Mouse (Mus musculus) cerebellum, adult 11 months (tissue): ENCODE measurements at regions not wholly inside any gene's neighbourhood (a gene's known extent, or its start where the extent isn't known, plus 50 kb on each side); places are given as distances from the start of the nearest gene placed in this dataset.
"Not testable (repeated sequence)": the region's sequence is repeated elsewhere in the genome, so short reads cannot be mapped to it uniquely, and the experiment has no call there.

Experiments
- DNase-seq: peaks from one replicate; pipeline ENCODE4 v3.0.0; 2022

DNA sequence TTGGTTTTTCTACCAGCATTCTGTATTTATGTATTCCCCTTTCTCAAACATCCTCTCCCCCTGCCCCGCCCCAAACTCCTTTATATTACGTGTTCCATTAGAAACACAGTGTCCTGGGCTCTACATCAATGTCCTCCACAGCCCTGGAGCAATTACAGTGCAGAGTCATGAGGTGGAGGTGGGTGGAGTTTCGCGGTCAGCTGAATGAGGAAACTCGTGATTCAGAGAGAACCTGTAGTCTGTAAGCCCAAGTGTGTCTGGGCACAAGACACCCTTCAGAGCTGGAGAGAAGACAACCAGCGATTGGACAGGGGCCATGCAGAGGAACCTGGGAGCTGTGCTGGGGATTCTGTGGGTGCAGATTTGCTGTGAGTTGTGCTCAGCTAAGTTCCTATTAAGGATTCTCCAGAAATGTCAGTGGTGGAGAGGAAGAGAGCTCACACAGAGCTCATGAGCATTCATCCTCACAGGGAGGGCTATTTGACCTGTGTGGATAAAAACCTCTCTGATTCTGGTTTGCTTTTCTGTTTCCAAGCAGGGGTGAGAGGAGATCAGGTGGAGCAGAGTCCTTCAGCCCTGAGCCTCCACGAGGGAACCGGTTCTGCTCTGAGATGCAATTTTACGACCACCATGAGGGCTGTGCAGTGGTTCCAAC, 570.4 kb downstream of the Dad1 start:
- not testable (repeated sequence) for DNase-seq

- not testable (repeated sequence) for DNase-seq
Measured at GRCm38 (mm10) chr14:53682679-53683078, 571.2 kb downstream of the Dad1 start.

- not testable (repeated sequence) for DNase-seq
Measured at GRCm38 (mm10) chr14:53681320-53681719, 572.6 kb downstream of the Dad1 start.

DNA sequence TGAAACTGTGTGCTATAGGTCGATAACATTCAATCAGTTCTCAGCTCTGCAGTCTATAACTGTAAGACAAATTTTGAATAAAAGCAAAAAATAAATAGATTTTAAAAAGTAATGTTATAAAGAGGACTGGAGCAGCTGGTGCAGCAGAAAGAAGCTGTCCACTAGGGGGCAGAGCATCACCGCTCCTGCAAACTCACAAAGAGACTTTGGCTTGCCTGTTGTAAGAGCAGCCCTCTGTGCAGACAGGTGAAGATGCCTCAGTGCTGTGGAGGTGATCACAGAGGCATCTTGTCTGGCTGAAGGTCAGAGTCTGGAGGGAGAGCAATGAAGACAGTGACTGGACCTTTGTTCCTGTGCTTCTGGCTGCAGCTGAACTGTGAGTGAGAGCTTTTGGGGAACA, 588.2 kb downstream of the Dad1 start:
- not testable (repeated sequence) for DNase-seq

- DNase-seq = not testable (repeated sequence)
Measured at GRCm38 (mm10) chr14:53662700-53663355, 591.1 kb downstream of the Dad1 start.

DNA sequence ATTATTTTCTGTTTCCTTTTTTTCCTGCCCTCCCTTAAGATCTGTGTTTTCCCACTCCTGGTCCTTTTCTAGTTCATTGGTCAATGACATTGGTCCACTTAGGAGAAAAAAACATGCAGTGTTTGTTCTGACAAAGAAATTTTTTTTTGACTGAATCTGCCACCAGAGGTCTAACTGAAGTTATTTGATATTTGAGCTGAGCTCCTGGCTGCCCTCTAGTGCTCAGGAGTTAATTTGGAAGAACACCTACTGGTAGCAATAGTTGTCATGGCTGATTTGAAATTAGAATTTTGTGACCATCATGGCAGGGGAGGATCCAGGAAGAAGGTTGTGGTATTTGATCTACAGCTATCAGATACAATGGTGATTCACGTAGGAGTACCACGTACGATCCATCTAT, 599.2 kb downstream of the Dad1 start:
- not testable (repeated sequence) for DNase-seq

DNA sequence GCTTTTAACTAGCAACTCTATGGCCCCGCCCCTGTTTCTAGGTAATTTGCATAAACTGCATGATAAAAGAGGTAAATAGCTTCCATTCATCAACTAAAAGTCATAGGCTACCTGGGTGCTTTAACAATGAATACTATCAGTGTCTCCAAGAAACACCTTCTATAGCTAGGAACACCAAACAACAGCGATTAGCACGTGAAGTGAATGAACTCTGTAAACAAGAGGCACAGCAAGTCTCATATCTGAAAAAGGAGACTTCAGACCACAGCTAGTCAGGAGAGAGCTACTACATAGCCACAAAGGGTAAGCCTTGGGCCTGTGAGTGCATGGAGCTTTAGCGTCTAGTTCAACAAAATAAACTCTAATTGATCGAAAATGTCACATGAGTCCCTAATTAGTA, 602.8 kb downstream of the Dad1 start:
- not testable (repeated sequence) for DNase-seq

DNA sequence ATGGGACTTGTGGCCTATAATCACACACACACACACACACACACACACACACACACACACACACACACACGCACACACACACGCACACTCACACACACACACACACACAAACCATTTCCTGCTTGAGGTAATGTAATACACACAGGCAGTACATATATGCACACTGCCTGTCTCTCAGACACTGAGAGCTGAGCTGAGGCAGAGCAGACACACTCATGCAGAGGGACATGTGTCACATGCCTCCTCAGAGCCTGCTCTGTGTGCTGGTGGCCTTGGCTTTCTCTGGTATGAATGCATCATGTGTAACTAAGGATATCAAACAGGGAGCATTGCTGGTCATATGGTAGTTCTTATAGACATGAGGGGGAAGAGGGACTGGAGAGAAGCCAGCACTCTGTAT, 604.7 kb downstream of the Dad1 start:
- not testable (repeated sequence) for DNase-seq

GRCm38 (mm10) chr14:53640441-53640840, 613.5 kb downstream of the Dad1 start:
- DNase-seq = not testable (repeated sequence)

DNA sequence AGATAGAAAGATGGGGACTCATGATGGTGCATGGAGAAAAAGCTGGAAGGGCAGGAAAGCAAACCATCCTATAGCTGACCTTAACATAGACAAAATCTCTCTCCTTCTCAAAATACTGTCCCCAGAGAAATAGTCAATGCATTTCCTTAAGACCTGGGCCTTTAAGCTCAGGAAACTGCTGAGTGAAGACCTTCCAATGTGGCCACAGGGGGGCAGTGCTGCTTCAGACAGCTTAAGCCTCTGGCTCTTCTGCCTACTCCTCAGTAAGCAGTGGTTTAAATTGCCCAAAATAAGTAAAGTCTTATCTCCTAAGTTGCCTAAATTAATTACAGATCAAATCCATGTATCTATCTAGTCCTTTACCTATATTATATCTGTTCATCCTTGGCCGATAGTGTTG, 616.2 kb downstream of the Dad1 start:
- DNase-seq = not testable (repeated sequence)

- not testable (repeated sequence) for DNase-seq
Measured at GRCm38 (mm10) chr14:53635206-53635605, 618.7 kb downstream of the Dad1 start.

DNA sequence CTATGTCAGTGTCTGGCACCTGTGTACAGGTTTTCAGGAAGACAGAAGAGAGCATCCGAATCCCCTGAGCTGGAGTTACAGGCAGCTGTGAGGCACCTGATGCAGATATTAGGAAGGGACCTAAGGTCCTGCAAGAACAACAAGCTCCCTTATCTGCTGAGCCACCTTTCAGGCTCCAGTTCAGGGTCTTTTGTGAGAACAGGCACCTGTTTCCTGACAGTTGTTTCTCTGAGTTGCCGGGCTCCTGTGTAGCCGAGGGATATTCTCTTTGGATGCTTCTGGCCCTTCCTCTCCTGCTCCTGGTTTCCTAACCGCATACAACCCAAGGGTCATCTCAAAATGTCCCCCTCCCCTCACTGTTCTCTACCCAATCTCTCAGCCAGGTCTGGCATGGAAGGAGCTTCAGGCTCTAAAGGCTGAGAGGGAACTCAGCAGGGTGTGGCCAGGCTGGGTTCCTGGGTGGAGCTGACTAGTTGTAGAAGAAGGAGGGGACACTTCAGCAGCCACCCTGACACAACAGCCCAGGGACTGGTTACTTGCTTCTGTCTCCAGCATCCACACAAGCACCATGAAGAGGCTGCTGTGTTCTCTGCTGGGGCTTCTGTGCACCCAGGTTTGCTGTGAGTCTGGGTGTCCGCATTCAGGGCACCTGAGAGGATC, 619.5 kb downstream of the Dad1 start:
- not testable (repeated sequence) for DNase-seq

- DNase-seq = not testable (repeated sequence)
Measured at GRCm38 (mm10) chr14:53633743-53634142, 620.2 kb downstream of the Dad1 start.

GRCm38 (mm10) chr14:53621376-53621775, 632.5 kb downstream of the Dad1 start:
- not testable (repeated sequence) for DNase-seq

- DNase-seq = not testable (repeated sequence)
Measured at GRCm38 (mm10) chr14:53616061-53616460, 637.8 kb downstream of the Dad1 start.

GRCm38 (mm10) chr14:53614341-53614740, 639.6 kb downstream of the Dad1 start:
- no peak for DNase-seq

- not testable (repeated sequence) for DNase-seq
Measured at GRCm38 (mm10) chr14:53599299-53599698, 654.6 kb downstream of the Dad1 start.

DNA sequence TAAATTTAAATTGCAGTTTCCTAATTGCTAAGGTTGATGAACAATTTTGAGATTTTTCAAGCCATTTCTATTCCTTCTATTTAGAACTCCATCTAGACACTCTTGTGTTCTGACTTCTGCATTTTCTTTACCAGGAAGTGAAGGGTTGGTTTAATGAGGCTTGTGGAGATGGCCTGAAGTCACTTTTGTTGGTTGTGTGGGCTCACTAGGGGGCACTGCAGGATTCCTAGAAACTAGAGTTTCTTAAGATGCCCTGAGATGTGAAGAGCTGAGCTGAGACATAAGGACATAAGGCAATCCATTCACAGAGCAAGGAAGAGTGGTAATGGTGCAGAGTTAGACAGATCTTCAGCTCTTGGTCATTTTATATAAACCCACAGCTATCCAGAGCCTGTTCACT, 656.6 kb downstream of the Dad1 start:
- not testable (repeated sequence) for DNase-seq

GRCm38 (mm10) chr14:53590601-53591000, 663.3 kb downstream of the Dad1 start:
- DNase-seq = not testable (repeated sequence)

- DNase-seq = not testable (repeated sequence)
Measured at GRCm38 (mm10) chr14:53582528-53582927, 671.4 kb downstream of the Dad1 start.

DNA sequence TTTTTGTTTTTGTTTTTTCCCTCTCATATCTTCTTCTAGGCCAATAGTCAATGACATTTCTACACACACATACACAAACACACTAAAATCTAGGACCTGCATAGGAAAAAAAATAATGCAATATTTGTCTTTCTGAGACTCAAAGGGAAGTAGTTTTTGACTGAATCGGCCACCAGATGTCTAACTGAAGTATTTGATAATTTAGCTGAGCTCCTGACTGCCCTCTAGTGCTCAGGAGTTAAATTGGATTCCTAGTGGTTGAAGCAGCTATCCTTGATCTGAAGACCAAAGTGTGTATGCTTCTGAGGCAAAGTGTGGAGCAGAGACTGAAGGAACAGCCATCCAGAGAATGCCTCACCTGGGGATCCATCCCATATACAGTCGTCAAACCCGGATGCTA, 672.2 kb downstream of the Dad1 start:
- DNase-seq = not testable (repeated sequence)

DNA sequence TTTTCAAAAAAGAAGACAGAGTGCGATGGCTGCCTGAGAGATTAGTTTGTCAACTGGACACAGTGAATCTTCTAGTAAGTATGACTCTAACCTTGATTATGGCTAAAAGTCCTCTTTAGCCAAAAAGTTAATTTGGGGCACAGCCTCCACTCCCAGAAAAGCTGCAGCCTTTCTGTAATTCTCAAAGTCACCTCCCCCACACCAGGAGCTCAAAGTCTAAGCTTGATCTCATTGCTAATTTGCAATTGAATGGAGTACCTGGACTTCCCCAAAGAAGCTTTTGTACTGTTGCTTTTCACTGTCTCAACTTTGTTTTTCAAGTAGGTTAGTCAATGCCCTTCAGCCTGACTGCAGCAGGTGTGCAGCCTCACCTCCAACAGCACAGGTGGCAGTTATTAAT, 677.0 kb downstream of the Dad1 start:
- DNase-seq = not testable (repeated sequence)

DNA sequence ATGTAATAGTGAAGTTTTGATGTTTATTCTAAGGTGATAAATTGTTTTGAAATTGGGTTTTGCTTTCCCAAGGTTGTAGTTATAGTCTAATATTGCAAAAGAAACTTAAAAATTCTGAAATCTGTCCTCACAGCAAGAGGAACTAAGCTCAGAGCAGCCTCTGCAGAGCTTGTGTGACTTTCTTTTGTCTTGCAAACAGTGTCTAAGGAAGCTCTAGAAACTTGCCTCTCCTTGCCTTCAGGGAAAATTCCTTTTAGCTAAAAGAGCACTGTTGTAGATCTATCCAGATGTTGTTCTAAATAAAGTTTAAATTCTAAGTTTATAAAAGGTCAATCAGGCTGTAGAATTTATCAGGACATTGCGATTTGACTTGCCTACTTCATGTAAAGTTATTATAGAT, 681.2 kb downstream of the Dad1 start:
- DNase-seq = not testable (repeated sequence)

GRCm38 (mm10) chr14:53562606-53563005, 691.3 kb downstream of the Dad1 start:
- no peak for DNase-seq
